Mouse (Mus musculus) E14TG2a.4 (cell line): ENCODE measurements around the gene Ccdc116.

Experiments used
- CTCF ChIP-seq: conservative IDR thresholded peaks from 2 replicates; pipeline ENCODE4 v1.5.1; 2014; ENCODE audit warnings: low read length
- NANOG ChIP-seq: IDR thresholded peaks from 2 replicates; pipeline ENCODE4 v1.6.1; 2014; ENCODE audit warnings: borderline replicate concordance, low read length, mixed read lengths
- POU5F1 ChIP-seq: IDR thresholded peaks from 2 replicates; pipeline ENCODE4 v1.6.1; 2014; ENCODE audit warnings: low read length, borderline replicate concordance

- TF ChIP-seq CTCF, result no peak; the same call in 1 of the 2 replicates
- no peak for TF ChIP-seq POU5F1
- TF ChIP-seq NANOG, result no peak
Observed at GRCm38 (mm10) chr16:17132089-17132905, 14.7 kb downstream of the Ccdc116 start, which contains the start of gene Sdf2l1.
